Mouse (Mus musculus): ENCODE measurements around the gene Galnt7. TPM values are rescaled to one million over a fixed set of nuclear protein-coding genes. Genes with fewer than 3 reads are reported as not detected.

The Galnt7 gene
- polyA plus RNA-seq, 1 experiment: 26.1 TPM

GRCm38 (mm10) chr8:57574398-57574797 is 78.4 kb downstream of the Galnt7 start:
- no peak for TF ChIP-seq POLR2A (IDR thresholded peaks at IDR 0.05; ENCODE audit: insufficient read depth, low read length)
- 0 out of 2 replicates have a peak, but pooled peaks have one; percentile 35 for TF ChIP-seq EP300 (IDR thresholded peaks at IDR 0.05; ENCODE audit: insufficient read depth, low read depth, low read length)
- TF ChIP-seq CTCF (IDR thresholded peaks at IDR 0.05; ENCODE audit: low read depth, low read length): peak; percentile 89
- Histone ChIP-seq H3K36me3 (ENCODE audit: control insufficient read depth, insufficient read depth, low read length, poor library complexity, severe bottlenecking) (no peaks in the 10 kb centered on the region), H3K9ac (ENCODE audit: low read depth, poor library complexity, severe bottlenecking) (no peak overlapping the region), H3K9me3 (replicated peaks; ENCODE audit: control insufficient read depth, insufficient read depth, low read length, poor library complexity, severe bottlenecking) (no peaks in the 10 kb centered on the region), H3K27me3 (ENCODE audit: control insufficient read depth, insufficient read depth, low read length, poor library complexity, severe bottlenecking) (no peaks in the 10 kb centered on the region), H3K27ac (ENCODE audit: insufficient read depth, low read length) (no peak overlapping the region), H3K4me3 (ENCODE audit: low read depth, low read length) (no peak overlapping the region), H3K4me1 (ENCODE audit: control insufficient read depth, insufficient read depth, low read length) (no peaks in the 10 kb centered on the region)

DNA sequence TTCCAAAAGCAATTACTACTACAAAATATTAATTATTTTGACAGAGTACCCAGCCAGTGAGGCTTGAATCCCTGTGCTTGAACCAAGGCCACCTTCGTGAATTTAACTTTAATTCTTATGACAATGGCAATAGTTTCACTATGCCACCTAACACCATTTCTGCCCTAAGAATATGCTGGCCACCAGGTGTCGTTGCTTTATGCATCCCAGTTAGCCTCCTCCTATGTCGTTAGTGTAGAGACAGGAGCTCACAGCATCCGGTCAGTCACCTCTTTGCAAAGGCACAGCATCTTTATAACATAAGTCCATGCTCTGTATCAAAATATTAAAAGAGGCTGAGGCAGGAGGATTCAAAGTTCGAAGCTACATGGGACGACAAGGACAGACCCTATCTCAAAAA is 79.0 kb downstream of the Galnt7 start:
- Histone ChIP-seq H3K9ac (ENCODE audit: low read depth, poor library complexity, severe bottlenecking) (no peak overlapping the region), H3K9me3 (replicated peaks; ENCODE audit: control insufficient read depth, insufficient read depth, low read length, poor library complexity, severe bottlenecking) (no peaks in the 10 kb centered on the region), H3K27me3 (ENCODE audit: control insufficient read depth, insufficient read depth, low read length, poor library complexity, severe bottlenecking) (no peaks in the 10 kb centered on the region), H3K36me3 (ENCODE audit: control insufficient read depth, insufficient read depth, low read length, poor library complexity, severe bottlenecking) (no peaks in the 10 kb centered on the region), H3K27ac (ENCODE audit: insufficient read depth, low read length) (no peak overlapping the region), H3K4me1 (ENCODE audit: control insufficient read depth, insufficient read depth, low read length) (no peaks in the 10 kb centered on the region), H3K4me3 (ENCODE audit: low read depth, low read length) (no peak overlapping the region)
- TF ChIP-seq CTCF (IDR thresholded peaks at IDR 0.05; ENCODE audit: low read depth, low read length) (no peak), EP300 (IDR thresholded peaks at IDR 0.05; ENCODE audit: insufficient read depth, low read depth, low read length) (no peak), POLR2A (IDR thresholded peaks at IDR 0.05; ENCODE audit: insufficient read depth, low read length) (no peak)

DNA sequence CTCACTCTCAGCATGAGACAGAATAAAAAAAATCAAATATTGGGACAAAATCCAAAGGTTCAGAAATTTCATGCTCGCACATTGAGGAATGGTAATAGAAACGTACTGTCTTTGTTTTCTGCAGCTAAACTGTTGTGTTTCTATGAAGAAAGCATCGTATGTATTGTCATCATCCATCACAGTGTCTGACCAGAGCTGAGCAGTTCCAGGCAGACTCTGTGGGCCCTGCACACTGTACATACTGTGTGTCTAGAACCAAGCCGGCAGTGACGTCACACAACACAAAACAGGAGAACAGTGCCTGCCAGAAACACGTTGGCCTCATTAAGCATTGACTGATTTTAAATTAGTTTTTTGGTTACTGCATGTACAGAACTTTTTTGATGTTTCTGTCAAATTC is 82.9 kb downstream of the Galnt7 start:
- H3K4me1 ChIP-seq (ENCODE audit: control insufficient read depth, insufficient read depth, low read length): no peaks in the 10 kb centered on the region
- H3K9ac ChIP-seq (ENCODE audit: low read depth, poor library complexity, severe bottlenecking): no peak overlapping the region
- no peaks in the 10 kb centered on the region for H3K9me3 ChIP-seq (replicated peaks; ENCODE audit: control insufficient read depth, insufficient read depth, low read length, poor library complexity, severe bottlenecking)
- TF ChIP-seq CTCF (IDR thresholded peaks at IDR 0.05; ENCODE audit: low read depth, low read length) (no peak), POLR2A (IDR thresholded peaks at IDR 0.05; ENCODE audit: insufficient read depth, low read length) (no peak), EP300 (IDR thresholded peaks at IDR 0.05; ENCODE audit: insufficient read depth, low read depth, low read length) (no peak)
- H3K27ac ChIP-seq (ENCODE audit: insufficient read depth, low read length): no peak overlapping the region
- no peaks in the 10 kb centered on the region for H3K27me3 ChIP-seq (ENCODE audit: control insufficient read depth, insufficient read depth, low read length, poor library complexity, severe bottlenecking)
- H3K36me3 ChIP-seq (ENCODE audit: control insufficient read depth, insufficient read depth, low read length, poor library complexity, severe bottlenecking): no peaks in the 10 kb centered on the region
- no peak overlapping the region for H3K4me3 ChIP-seq (ENCODE audit: low read depth, low read length)

DNA sequence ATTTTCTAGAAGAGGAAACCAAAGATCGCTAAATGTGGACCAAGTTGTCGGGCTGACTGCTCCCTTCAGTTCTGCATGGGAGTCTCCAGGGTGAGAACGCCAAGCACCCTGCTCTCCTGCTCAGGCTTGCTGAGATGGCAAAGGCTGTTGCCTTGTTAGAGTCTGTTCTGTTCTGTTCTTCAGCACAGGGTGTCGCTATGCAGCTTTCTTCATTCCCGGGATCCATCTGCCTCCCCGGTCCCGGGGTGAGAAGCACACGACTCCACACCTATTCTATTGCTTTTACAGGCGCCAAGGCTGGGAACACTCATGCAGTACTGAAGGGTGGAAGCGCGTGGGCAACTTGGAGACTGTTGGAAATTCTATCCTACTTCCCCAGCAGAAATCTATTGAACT is 83.4 kb downstream of the Galnt7 start:
- TF ChIP-seq CTCF (IDR thresholded peaks at IDR 0.05; ENCODE audit: low read depth, low read length) (peak; percentile 37), EP300 (IDR thresholded peaks at IDR 0.05; ENCODE audit: insufficient read depth, low read depth, low read length) (no peak)
- Histone ChIP-seq H3K9ac (ENCODE audit: low read depth, poor library complexity, severe bottlenecking) (no peak overlapping the region), H3K27me3 (ENCODE audit: control insufficient read depth, insufficient read depth, low read length, poor library complexity, severe bottlenecking) (no peaks in the 10 kb centered on the region), H3K36me3 (ENCODE audit: control insufficient read depth, insufficient read depth, low read length, poor library complexity, severe bottlenecking) (no peaks in the 10 kb centered on the region), H3K9me3 (replicated peaks; ENCODE audit: control insufficient read depth, insufficient read depth, low read length, poor library complexity, severe bottlenecking) (no peaks in the 10 kb centered on the region), H3K4me3 (ENCODE audit: low read depth, low read length) (no peak overlapping the region), H3K4me1 (ENCODE audit: control insufficient read depth, insufficient read depth, low read length) (no peaks in the 10 kb centered on the region), H3K27ac (ENCODE audit: insufficient read depth, low read length) (no peak overlapping the region)

DNA sequence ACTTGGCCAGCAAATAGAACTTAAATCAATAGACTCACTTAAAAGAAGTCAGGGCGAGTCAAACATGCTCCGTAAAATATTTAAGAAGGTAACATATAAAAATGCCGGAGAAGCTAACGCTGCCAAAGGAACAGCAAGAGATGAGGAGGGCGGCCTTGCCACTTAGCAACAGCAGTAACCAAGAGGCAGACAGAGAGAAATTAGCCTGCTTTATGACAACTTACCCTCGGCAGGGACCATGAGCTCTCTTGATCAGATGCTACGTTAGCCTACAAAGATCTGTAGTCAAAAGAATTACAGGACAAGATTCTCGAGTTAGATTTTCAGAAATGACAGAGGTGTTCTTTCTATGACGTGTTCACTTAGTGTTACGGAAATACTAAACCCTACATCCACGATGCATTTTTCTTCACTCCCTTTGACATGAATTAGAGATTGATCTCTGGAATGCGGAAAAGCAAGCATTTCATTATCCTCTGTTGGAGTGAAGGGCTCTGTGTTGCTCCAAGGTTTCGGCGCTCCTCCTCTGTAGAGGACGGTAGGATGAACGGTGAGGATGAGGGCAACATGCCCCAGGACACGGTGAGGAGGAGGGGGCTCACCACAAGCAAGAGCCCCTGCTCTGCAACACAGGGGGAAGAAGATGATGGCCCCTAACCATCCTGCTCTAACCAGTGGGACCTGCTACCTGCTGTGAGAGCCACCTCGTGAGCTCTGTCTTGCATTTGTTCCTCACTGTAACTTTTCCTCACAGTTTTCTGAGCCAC is 84.0 kb downstream of the Galnt7 start:
- no peaks in the 10 kb centered on the region for H3K36me3 ChIP-seq (ENCODE audit: control insufficient read depth, insufficient read depth, low read length, poor library complexity, severe bottlenecking)
- H3K4me1 ChIP-seq (ENCODE audit: control insufficient read depth, insufficient read depth, low read length): no peaks in the 10 kb centered on the region
- no peak overlapping the region for H3K4me3 ChIP-seq (ENCODE audit: low read depth, low read length)
- H3K27me3 ChIP-seq (ENCODE audit: control insufficient read depth, insufficient read depth, low read length, poor library complexity, severe bottlenecking): no peaks in the 10 kb centered on the region
- TF ChIP-seq CTCF (IDR thresholded peaks at IDR 0.05; ENCODE audit: low read depth, low read length) (no peak), EP300 (IDR thresholded peaks at IDR 0.05; ENCODE audit: insufficient read depth, low read depth, low read length) (no peak), POLR2A (IDR thresholded peaks at IDR 0.05; ENCODE audit: insufficient read depth, low read length) (no peak)
- H3K9me3 ChIP-seq (replicated peaks; ENCODE audit: control insufficient read depth, insufficient read depth, low read length, poor library complexity, severe bottlenecking): no peaks in the 10 kb centered on the region
- no peak overlapping the region for H3K9ac ChIP-seq (ENCODE audit: low read depth, poor library complexity, severe bottlenecking)
- H3K27ac ChIP-seq (ENCODE audit: insufficient read depth, low read length): no peak overlapping the region

- TF ChIP-seq POLR2A (IDR thresholded peaks at IDR 0.05; ENCODE audit: insufficient read depth, low read length) (no peak), EP300 (IDR thresholded peaks at IDR 0.05; ENCODE audit: insufficient read depth, low read depth, low read length) (no peak), CTCF (IDR thresholded peaks at IDR 0.05; ENCODE audit: low read depth, low read length) (no peak)
- Histone ChIP-seq H3K27ac (ENCODE audit: insufficient read depth, low read length) (no peak overlapping the region), H3K4me3 (ENCODE audit: low read depth, low read length) (no peak overlapping the region), H3K9ac (ENCODE audit: low read depth, poor library complexity, severe bottlenecking) (no peak overlapping the region), H3K27me3 (ENCODE audit: control insufficient read depth, insufficient read depth, low read length, poor library complexity, severe bottlenecking) (no peaks in the 10 kb centered on the region), H3K9me3 (replicated peaks; ENCODE audit: control insufficient read depth, insufficient read depth, low read length, poor library complexity, severe bottlenecking) (no peaks in the 10 kb centered on the region), H3K4me1 (ENCODE audit: control insufficient read depth, insufficient read depth, low read length) (no peaks in the 10 kb centered on the region), H3K36me3 (ENCODE audit: control insufficient read depth, insufficient read depth, low read length, poor library complexity, severe bottlenecking) (no peaks in the 10 kb centered on the region)
These were observed 84.8 kb downstream of the Galnt7 start for GRCm38 (mm10) chr8:57567998-57568397.

Measured in ES-Bruce4 (cell line).